Mouse (Mus musculus) liver, postnatal 0 days (tissue): ENCODE results near the gene Cep250.
A peak's percentile ranks its signal among the peaks of the same experiment; 100 is the strongest.

Source experiments
- CTCF ChIP-seq: sonication (generic); IDR thresholded peaks from 2 replicates; pipeline ENCODE4 v1.5.1; 2016; ENCODE audit warnings: antibody characterized with exemption, low read depth
- EP300 ChIP-seq: IDR thresholded peaks from 2 replicates; pipeline ENCODE4 v1.6.1; 2016; ENCODE audit warnings: antibody characterized with exemption, low read depth, mild to moderate bottlenecking

DNA sequence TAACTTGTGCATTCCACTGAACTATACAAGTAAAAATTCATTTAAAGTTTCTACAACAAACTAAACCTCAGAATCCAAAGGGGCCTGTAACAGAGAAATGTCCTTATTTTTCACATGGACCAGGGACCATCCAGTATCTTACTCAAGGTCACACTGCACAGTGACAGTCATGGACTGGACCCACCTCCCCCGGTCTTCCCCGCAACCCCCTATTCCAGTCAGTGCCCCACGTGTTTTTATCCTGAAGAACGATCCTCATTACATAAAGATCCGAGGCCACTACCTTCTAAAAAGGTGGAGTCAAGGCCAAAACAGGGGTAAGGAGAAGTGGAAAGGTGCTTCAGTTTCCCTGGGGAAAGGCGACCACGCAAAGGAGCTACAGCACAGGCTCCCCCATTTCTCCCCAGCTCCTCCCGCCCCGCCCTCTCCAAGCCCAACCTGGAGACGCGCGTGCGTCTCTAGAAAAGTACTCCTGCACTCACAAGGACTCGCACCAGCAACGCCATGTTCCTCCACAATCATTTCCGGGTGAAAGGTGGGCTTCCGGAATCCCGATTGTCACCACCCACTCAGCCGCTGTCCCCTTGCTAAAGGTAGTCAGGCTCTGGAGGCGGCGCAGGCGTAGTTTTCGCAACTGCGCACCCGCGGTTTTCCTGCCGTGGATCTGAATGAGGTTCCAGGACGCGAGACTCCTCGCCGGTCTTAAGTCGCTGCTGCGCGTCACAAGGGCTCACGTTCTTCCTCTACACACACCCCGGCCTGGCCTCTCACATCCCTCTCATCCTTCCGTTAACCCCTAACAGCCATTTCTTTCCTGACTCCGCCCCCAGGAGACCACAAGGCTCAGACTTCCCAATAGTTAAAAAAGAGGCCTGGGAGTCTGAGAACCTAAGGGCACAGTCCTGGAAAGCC lies 26.5 kb upstream of the Cep250 start, which contains the start of gene Uqcc1:
- TF ChIP-seq CTCF (no peak), EP300 (0 out of 2 replicates have a peak, but pooled peaks have one; percentile 47)
